Mouse (Mus musculus): Measurements from ENCODE around the gene Plvap. TPM values are rescaled to one million over a fixed set of nuclear protein-coding genes. Genes with fewer than 3 reads are reported as not detected.

Gene Plvap
- total RNA-seq, 4 experiments from 2014 or later: 195 to 255 (median 230) TPM

GRCm38 (mm10) chr8:71486136-71486529, 25.4 kb downstream of the Plvap start:
- DNase-seq: no peak

GRCm38 (mm10) chr8:71485142-71486135, 26.1 kb downstream of the Plvap start, which contains the start of gene Ano8:
TSS of gene Ano8 (minus strand) at chr8:71485963.
- peak; percentile 76 for DNase-seq

- DNase-seq: no peak
Observed at GRCm38 (mm10) chr8:71484736-71485135, 26.8 kb downstream of the Plvap start.

- DNase-seq: no peak
Observed at GRCm38 (mm10) chr8:71483932-71484331, 27.6 kb downstream of the Plvap start.

GRCm38 (mm10) chr8:71478943-71479342, 32.6 kb downstream of the Plvap start:
- DNase-seq: peak; percentile 14

- peak; percentile 9 for DNase-seq
Observed at GRCm38 (mm10) chr8:71477196-71477845, 34.2 kb downstream of the Plvap start.

GRCm38 (mm10) chr8:71476099-71476940, 35.2 kb downstream of the Plvap start:
- DNase-seq: peak; percentile 75

GRCm38 (mm10) chr8:71475702-71476075, 35.9 kb downstream of the Plvap start:
- peak; percentile 10 for DNase-seq

GRCm38 (mm10) chr8:71474785-71475701, 36.5 kb downstream of the Plvap start:
- DNase-seq: peak; percentile 7

GRCm38 (mm10) chr8:71474344-71474743, 37.2 kb downstream of the Plvap start:
- DNase-seq: peak; percentile 18

GRCm38 (mm10) chr8:71472601-71473386, 38.8 kb downstream of the Plvap start:
- no peak for DNase-seq

GRCm38 (mm10) chr8:71471861-71472260, 39.7 kb downstream of the Plvap start:
- no peak for DNase-seq

GRCm38 (mm10) chr8:71470913-71471255, 40.7 kb downstream of the Plvap start:
- no peak for DNase-seq

- DNase-seq: peak; percentile 13
Observed at GRCm38 (mm10) chr8:71470146-71470912, 41.2 kb downstream of the Plvap start.

- DNase-seq: peak; percentile 55
Observed at GRCm38 (mm10) chr8:71469411-71469810, 42.1 kb downstream of the Plvap start.

- peak; percentile 98 for DNase-seq
Observed at GRCm38 (mm10) chr8:71468916-71469315, 42.6 kb downstream of the Plvap start, which contains the start of gene Dda1. TSS of gene Dda1 (plus strand) at chr8:71469199.

GRCm38 (mm10) chr8:71468001-71468400, 43.6 kb downstream of the Plvap start:
- no peak for DNase-seq

GRCm38 (mm10) chr8:71467201-71467600, 44.4 kb downstream of the Plvap start:
- no peak for DNase-seq

GRCm38 (mm10) chr8:71466198-71466597, 45.4 kb downstream of the Plvap start:
- DNase-seq: peak; percentile 9

GRCm38 (mm10) chr8:71465733-71466132, 45.8 kb downstream of the Plvap start:
- DNase-seq: peak; percentile 9

Measured in adrenal gland, adult 8-10 months (tissue).